Mouse (Mus musculus): ENCODE results near the gene Lta. TPM values are rescaled to one million over a fixed set of nuclear protein-coding genes. Genes with fewer than 3 reads are reported as not detected.

Lta gene
- total and polyA plus RNA-seq, 3 experiments = not detected

GRCm38 (mm10) chr17:35240384-35241304 lies 35.5 kb upstream of the Lta start:
- DNase-seq (ENCODE audit: low spot score) (no peak), ATAC-seq (ENCODE audit: extremely low read depth, insufficient number of reproducible peaks, low FRiP score, poor library complexity, severe bottlenecking) (no peak)
- H3K27me3 ChIP-seq (ENCODE audit: insufficient read depth, low read length) = no peaks in the 10 kb centered on the region
- TF ChIP-seq CTCF (IDR thresholded peaks at IDR 0.05; ENCODE audit: low read depth, low read length) (no peak), POLR2AphosphoS5 (IDR thresholded peaks at IDR 0.05; ENCODE audit: insufficient replicate concordance, low read depth, low read length) (no peak), GATA1 (IDR thresholded peaks at IDR 0.05; ENCODE audit: borderline replicate concordance, low read length) (no peak), GATA2 (IDR thresholded peaks at IDR 0.05; ENCODE audit: borderline replicate concordance, low read depth, low read length) (no peak), TAL1 (conservative IDR thresholded peaks at IDR 0.05; ENCODE audit: low read depth, low read length) (no peak)
- peaks cover 62% of the 10 kb centered on the region for H3K36me3 ChIP-seq (replicated peaks)
- H3K4me3 ChIP-seq (ENCODE audit: low read depth, low read length) = peak overlapping the region; percentile 87
- peaks cover 66% of the 10 kb centered on the region for H3K4me1 ChIP-seq (ENCODE audit: insufficient read depth, low read depth, low read length)
- H3K9me3 ChIP-seq (replicated peaks) = no peaks in the 10 kb centered on the region

- no peak for ATAC-seq (ENCODE audit: extremely low read depth, insufficient number of reproducible peaks, low FRiP score, poor library complexity, severe bottlenecking)
- Histone ChIP-seq H3K36me3 (replicated peaks) (peaks cover 55% of the 10 kb centered on the region), H3K9me3 (replicated peaks) (no peaks in the 10 kb centered on the region), H3K4me3 (ENCODE audit: low read depth, low read length) (no peak overlapping the region), H3K4me1 (ENCODE audit: insufficient read depth, low read depth, low read length) (peaks cover 61% of the 10 kb centered on the region), H3K27me3 (ENCODE audit: insufficient read depth, low read length) (no peaks in the 10 kb centered on the region)
- TF ChIP-seq GATA1 (IDR thresholded peaks at IDR 0.05; ENCODE audit: borderline replicate concordance, low read length) (no peak), TAL1 (conservative IDR thresholded peaks at IDR 0.05; ENCODE audit: low read depth, low read length) (no peak), POLR2AphosphoS5 (IDR thresholded peaks at IDR 0.05; ENCODE audit: insufficient replicate concordance, low read depth, low read length) (no peak), GATA2 (IDR thresholded peaks at IDR 0.05; ENCODE audit: borderline replicate concordance, low read depth, low read length) (no peak), CTCF (IDR thresholded peaks at IDR 0.05; ENCODE audit: low read depth, low read length) (no peak)
- no peak for DNase-seq (ENCODE audit: low spot score)
Observed at GRCm38 (mm10) chr17:35239700-35240099, 34.5 kb upstream of the Lta start.

DNA sequence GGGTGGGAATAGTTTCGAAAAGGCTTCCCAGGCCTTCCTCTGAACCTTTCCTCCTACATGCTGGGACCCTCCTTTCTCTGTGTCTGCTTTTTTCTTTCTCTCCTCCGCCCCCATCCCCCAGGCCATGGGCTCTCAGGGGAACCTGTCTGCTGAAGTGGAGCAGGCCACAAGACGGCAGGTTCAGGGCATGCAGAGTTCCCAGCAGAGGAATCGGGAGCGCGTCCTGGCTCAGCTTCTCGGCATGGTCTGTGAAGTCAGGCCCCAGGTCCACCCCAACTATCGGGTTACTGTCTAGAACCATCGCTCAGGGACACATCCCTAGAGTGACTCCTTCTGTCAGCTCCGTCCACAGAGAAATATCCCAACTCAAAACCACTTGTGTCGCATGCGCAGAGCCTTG lies 32.4 kb upstream of the Lta start:
- DNase-seq (ENCODE audit: low spot score) (no peak), ATAC-seq (ENCODE audit: extremely low read depth, insufficient number of reproducible peaks, low FRiP score, poor library complexity, severe bottlenecking) (no peak)
- H3K9me3 ChIP-seq (replicated peaks) = no peaks in the 10 kb centered on the region
- H3K27me3 ChIP-seq (ENCODE audit: insufficient read depth, low read length) = no peaks in the 10 kb centered on the region
- peaks cover 60% of the 10 kb centered on the region for H3K4me1 ChIP-seq (ENCODE audit: insufficient read depth, low read depth, low read length)
- H3K36me3 ChIP-seq (replicated peaks) = peaks cover 51% of the 10 kb centered on the region
- no peak for TF ChIP-seq GATA2 (IDR thresholded peaks at IDR 0.05; ENCODE audit: borderline replicate concordance, low read depth, low read length)
- TF ChIP-seq CTCF (IDR thresholded peaks at IDR 0.05; ENCODE audit: low read depth, low read length) = no peak
- TF ChIP-seq TAL1 (conservative IDR thresholded peaks at IDR 0.05; ENCODE audit: low read depth, low read length) = no peak
- no peak for TF ChIP-seq GATA1 (IDR thresholded peaks at IDR 0.05; ENCODE audit: borderline replicate concordance, low read length)
- no peak for TF ChIP-seq POLR2AphosphoS5 (IDR thresholded peaks at IDR 0.05; ENCODE audit: insufficient replicate concordance, low read depth, low read length)
- H3K4me3 ChIP-seq (ENCODE audit: low read depth, low read length) = no peak overlapping the region

- H3K27me3 ChIP-seq (ENCODE audit: insufficient read depth, low read length) = no peaks in the 10 kb centered on the region
- no peaks in the 10 kb centered on the region for H3K9me3 ChIP-seq (replicated peaks)
- H3K36me3 ChIP-seq (replicated peaks) = peaks cover 54% of the 10 kb centered on the region
- no peak for DNase-seq (ENCODE audit: low spot score)
- ATAC-seq (ENCODE audit: extremely low read depth, insufficient number of reproducible peaks, low FRiP score, poor library complexity, severe bottlenecking) = no peak
- TF ChIP-seq POLR2AphosphoS5 (IDR thresholded peaks at IDR 0.05; ENCODE audit: insufficient replicate concordance, low read depth, low read length) (no peak), CTCF (IDR thresholded peaks at IDR 0.05; ENCODE audit: low read depth, low read length) (no peak), TAL1 (conservative IDR thresholded peaks at IDR 0.05; ENCODE audit: low read depth, low read length) (no peak), GATA1 (IDR thresholded peaks at IDR 0.05; ENCODE audit: borderline replicate concordance, low read length) (no peak), GATA2 (IDR thresholded peaks at IDR 0.05; ENCODE audit: borderline replicate concordance, low read depth, low read length) (no peak)
- H3K4me3 ChIP-seq (ENCODE audit: low read depth, low read length) = no peak overlapping the region
- H3K4me1 ChIP-seq (ENCODE audit: insufficient read depth, low read depth, low read length) = peaks cover 65% of the 10 kb centered on the region
Observed at GRCm38 (mm10) chr17:35236996-35237395, 31.8 kb upstream of the Lta start.

DNA sequence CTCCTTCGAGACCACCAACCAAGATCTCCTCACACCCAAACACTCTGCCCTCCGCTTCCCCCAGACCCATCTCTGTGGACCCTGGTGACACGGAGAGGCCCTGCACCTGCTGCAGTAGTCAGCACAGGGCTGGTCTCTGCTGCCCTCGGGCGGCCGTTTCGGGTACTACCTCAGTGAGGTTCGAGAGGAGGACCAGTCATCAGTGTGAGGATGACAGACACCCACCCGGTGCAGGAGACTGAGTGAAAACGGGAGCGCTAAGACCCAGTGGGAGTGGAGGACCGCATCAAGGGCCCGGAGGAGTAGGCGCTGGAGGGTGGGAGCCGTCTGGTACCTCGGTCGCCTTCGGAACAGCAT lies 31.2 kb upstream of the Lta start:
- TF ChIP-seq GATA1 (IDR thresholded peaks at IDR 0.05; ENCODE audit: borderline replicate concordance, low read length) (no peak), GATA2 (IDR thresholded peaks at IDR 0.05; ENCODE audit: borderline replicate concordance, low read depth, low read length) (no peak), TAL1 (conservative IDR thresholded peaks at IDR 0.05; ENCODE audit: low read depth, low read length) (no peak), CTCF (IDR thresholded peaks at IDR 0.05; ENCODE audit: low read depth, low read length) (peak; percentile 92), POLR2AphosphoS5 (IDR thresholded peaks at IDR 0.05; ENCODE audit: insufficient replicate concordance, low read depth, low read length) (no peak)
- H3K9me3 ChIP-seq (replicated peaks) = no peaks in the 10 kb centered on the region
- H3K36me3 ChIP-seq (replicated peaks) = peaks cover 60% of the 10 kb centered on the region
- peaks cover 71% of the 10 kb centered on the region for H3K4me1 ChIP-seq (ENCODE audit: insufficient read depth, low read depth, low read length)
- DNase-seq (ENCODE audit: low spot score) (peak; percentile 76), ATAC-seq (ENCODE audit: extremely low read depth, insufficient number of reproducible peaks, low FRiP score, poor library complexity, severe bottlenecking) (peak; percentile 67)
- peak overlapping the region; percentile 86 for H3K4me3 ChIP-seq (ENCODE audit: low read depth, low read length)
- H3K27me3 ChIP-seq (ENCODE audit: insufficient read depth, low read length) = no peaks in the 10 kb centered on the region

DNA sequence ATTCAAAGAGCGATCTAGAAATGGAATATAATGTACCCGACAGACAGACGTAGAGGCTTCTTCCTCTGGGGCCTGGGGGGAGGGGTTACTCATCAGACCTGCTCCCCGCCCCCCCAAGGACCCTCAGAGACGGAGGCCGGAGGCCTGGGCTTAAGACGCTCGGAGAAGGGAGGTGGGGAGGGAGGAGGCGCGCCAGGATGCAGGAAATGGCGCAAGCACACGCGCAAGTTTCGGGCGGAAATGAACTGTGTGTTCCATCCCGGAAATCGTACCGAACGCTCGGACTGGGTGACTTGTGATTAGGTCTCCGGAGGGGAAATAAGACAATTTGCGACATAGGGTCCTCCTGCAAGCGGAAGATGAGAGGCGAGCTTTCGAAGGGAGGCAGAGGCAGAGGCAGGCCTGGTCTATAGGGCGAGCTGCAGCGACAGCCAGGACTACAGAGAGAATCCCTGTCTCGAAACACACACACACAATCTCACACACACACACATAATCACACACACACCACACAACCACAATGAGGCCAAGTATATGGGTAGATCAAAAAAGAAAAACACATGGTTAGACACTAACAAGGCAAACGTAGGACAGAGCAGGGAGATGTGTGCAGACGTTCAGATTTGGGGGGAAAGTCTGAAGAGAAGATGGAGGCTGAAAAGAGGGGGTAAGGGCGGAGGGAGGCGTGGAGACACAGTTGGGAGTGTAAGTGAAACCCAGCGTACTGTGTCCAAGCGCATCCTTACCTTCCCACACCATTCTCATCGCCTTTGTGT lies 30.7 kb upstream of the Lta start, which contains the start of gene Nfkbil1:
Nfkbil1 (minus strand) TSS at position 179 of the 776 bp plus-strand sequence.
- Histone ChIP-seq H3K9me3 (replicated peaks) (no peaks in the 10 kb centered on the region), H3K4me1 (ENCODE audit: insufficient read depth, low read depth, low read length) (peaks cover 72% of the 10 kb centered on the region), H3K4me3 (ENCODE audit: low read depth, low read length) (peak within 1 kb of the TSS; percentile 86), H3K27me3 (ENCODE audit: insufficient read depth, low read length) (no peaks in the 10 kb centered on the region), H3K36me3 (replicated peaks) (peaks cover 66% of the 10 kb centered on the region)
- peak; percentile 79 for ATAC-seq (ENCODE audit: extremely low read depth, insufficient number of reproducible peaks, low FRiP score, poor library complexity, severe bottlenecking)
- TF ChIP-seq GATA1 (IDR thresholded peaks at IDR 0.05; ENCODE audit: borderline replicate concordance, low read length) (no peak), GATA2 (IDR thresholded peaks at IDR 0.05; ENCODE audit: borderline replicate concordance, low read depth, low read length) (no peak), CTCF (IDR thresholded peaks at IDR 0.05; ENCODE audit: low read depth, low read length) (no peak)
- DNase-seq (ENCODE audit: low spot score) = peak; percentile 84
